Mouse (Mus musculus) neural tube, embryonic 14.5 days (tissue): ENCODE measurements around the gene Hunk. TPM values are rescaled to one million over a fixed set of nuclear protein-coding genes. Genes with fewer than 3 reads are reported as not detected.

Experiments used
- ATAC-seq: fragments of 200-750 bp; cut with Nextera tagmentation; 2 replicates; pipeline ENCODE4 v1.8.0; 2017; ENCODE audit warnings: low read depth, mild to moderate bottlenecking, moderate TSS enrichment, moderate library complexity
- H3K27ac ChIP-seq: fragments of 300-500 bp; sonication (generic); 2 replicates; pipeline ENCODE4 v1.5.1; 2014; ENCODE audit warnings: low read depth, mild to moderate bottlenecking, control low read depth, low read length, moderate library complexity, mixed read lengths
- H3K27me3 ChIP-seq: fragments of 300-500 bp; sonication (generic); 2 replicates; pipeline ENCODE4 v1.6.1; 2014; ENCODE audit warnings: low read length; ENCODE audit not compliant: control insufficient read depth, insufficient read depth
- H3K36me3 ChIP-seq: fragments of 300-500 bp; sonication (generic); 2 replicates; pipeline ENCODE4 v1.6.1; 2014; ENCODE audit warnings: low read length, mixed read lengths; ENCODE audit not compliant: control insufficient read depth, insufficient read depth
- H3K4me1 ChIP-seq: fragments of 300-500 bp; sonication (generic); 2 replicates; pipeline ENCODE4 v1.6.1; 2014; ENCODE audit warnings: low read length; ENCODE audit not compliant: control insufficient read depth, insufficient read depth
- H3K4me2 ChIP-seq: fragments of 300-500 bp; sonication (generic); 2 replicates; pipeline ENCODE4 v1.6.1; 2014; ENCODE audit warnings: mild to moderate bottlenecking, low read depth, low read length, control low read depth
- H3K4me3 ChIP-seq: fragments of 300-500 bp; sonication (generic); 2 replicates; pipeline ENCODE4 v1.5.1; 2014; ENCODE audit warnings: low read depth, low read length, control low read depth, mixed read lengths
- H3K9ac ChIP-seq: fragments of 300-500 bp; sonication (generic); replicated peaks from 2 replicates; pipeline ENCODE4 v1.6.1; 2014; ENCODE audit warnings: low read depth, mild to moderate bottlenecking, control low read depth, low read length, mixed read lengths
- H3K9me3 ChIP-seq: fragments of 300-500 bp; sonication (generic); 2 replicates; pipeline ENCODE4 v1.6.1; 2016; ENCODE audit warnings: low read length; ENCODE audit not compliant: control insufficient read depth
- WGBS: fragments of 180-500 bp; shearing (Covaris S2); extraction: QIAGEN DNeasy Blood & Tissue Kit; methylation state at CpG from one replicate; pipeline ENCODE4 v1.1.7; 2014; 5-methylcytosine and 5-hydroxymethylcytosine counted together
- polyA plus RNA-seq: library from polyadenylated mRNA; unstranded; fragments of >200 nt; fragmentation: Nextera tagmentation; extraction: Ambion mirVana; gene quantifications from 2 replicates; pipeline ENCODE4 v1.2.1, GENCODE M21; 2014

Gene Hunk
- polyA plus RNA-seq, 1 experiment from 2014 or later: 8.0 TPM

DNA sequence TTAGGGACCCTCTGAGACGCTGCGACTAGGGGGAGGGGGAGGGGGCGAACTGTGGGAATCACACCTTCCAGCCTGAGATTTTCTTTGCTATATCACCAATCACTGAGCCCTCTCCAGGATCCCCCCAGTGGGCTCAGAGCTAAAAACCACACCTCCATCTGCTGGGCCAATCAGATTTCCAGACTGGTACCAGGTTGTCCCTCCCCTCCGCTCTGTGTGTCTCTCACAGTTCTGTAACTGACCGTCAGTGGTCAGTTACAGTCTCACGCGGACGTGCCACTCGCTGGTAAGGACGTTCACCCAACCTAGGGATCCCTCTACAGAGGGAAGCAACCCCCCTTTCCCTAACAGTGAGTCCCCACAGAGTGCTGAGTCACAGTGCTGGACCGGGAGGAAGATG is 111.1 kb downstream of the Hunk start:
- 0 out of 2 replicates have a peak, but pooled peaks cover 4% of the 10 kb centered on the region for H3K4me1 ChIP-seq
- no peaks in the 10 kb centered on the region for H3K9me3 ChIP-seq
- H3K36me3 ChIP-seq: 0 out of 2 replicates have a peak, but pooled peaks cover 3% of the 10 kb centered on the region
- no peak overlapping the region for H3K4me3 ChIP-seq
- ATAC-seq: 0 out of 2 replicates have a peak, but pooled peaks have one; percentile 10
- WGBS: 40% methylated on average over 11 of the region's 11 CpGs
- H3K9ac ChIP-seq: no peak overlapping the region
- no peak overlapping the region for H3K27ac ChIP-seq
- no peak overlapping the region for H3K4me2 ChIP-seq
- H3K27me3 ChIP-seq: no peaks in the 10 kb centered on the region

DNA sequence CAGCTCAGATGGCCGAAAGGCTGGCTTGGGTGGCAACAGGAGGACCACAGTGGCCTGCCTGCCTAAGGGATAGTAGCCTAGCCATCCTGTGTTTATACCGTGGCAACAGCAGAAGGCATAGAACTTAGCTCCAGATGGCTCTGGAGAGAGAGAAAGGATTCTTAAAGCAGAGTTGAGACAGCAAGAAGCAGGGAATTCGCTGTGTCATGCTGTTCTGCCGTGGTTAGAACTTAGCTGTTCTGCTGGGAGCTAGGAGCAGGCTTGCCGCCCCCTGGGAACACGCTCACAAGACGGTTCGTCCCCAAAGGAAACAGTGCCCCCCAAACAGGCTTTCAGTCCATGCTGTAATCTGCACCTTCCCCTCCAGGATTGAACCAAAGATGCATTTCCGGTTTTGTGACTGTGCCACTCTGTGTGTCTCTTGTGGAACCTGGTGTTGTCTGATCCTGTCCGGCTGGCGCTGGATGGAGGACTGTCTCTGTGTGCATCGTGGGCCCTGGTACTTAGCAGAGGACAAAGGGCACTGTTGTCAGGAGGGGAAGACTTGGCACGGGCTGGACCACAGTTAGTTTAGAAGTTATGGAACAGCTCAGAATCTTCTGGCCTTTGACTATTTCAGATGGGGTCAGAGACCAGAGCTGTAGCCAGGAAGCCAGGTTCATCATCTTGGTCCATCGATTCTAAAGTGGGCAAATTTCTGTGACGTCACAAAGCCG is 112.1 kb downstream of the Hunk start:
- no peak overlapping the region for H3K4me2 ChIP-seq
- 85% methylated on average over 16 of the region's 16 CpGs for WGBS
- H3K9ac ChIP-seq: no peak overlapping the region
- H3K27me3 ChIP-seq: no peaks in the 10 kb centered on the region
- no peaks in the 10 kb centered on the region for H3K9me3 ChIP-seq
- ATAC-seq: no peak
- H3K4me1 ChIP-seq: no peaks in the 10 kb centered on the region
- 0 out of 2 replicates have a peak, but pooled peaks cover 3% of the 10 kb centered on the region for H3K36me3 ChIP-seq
- H3K27ac ChIP-seq: no peak overlapping the region
- no peak overlapping the region for H3K4me3 ChIP-seq

DNA sequence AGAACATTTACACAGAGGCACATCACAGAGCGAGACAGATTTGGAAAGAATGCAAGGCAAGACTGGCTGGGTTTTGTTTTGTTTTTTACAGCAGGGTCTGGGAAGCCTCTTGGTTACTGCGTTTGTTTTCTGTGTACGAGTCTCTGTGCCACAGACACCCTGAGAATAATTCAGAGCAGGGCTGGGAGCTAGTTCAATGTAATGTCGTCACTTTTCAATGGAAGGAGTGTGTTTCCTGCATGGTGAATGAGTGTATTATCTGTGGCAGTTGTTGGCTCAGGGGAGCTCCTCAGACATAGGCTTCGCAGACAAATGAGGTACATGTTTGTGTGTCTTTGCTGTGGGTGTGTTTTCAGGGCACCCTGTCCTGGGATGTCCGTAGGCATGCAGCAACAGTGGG is 115.0 kb downstream of the Hunk start:
- H3K9ac ChIP-seq: no peak overlapping the region
- H3K27ac ChIP-seq: peak overlapping the region; percentile 25; the same call in 1 of the 2 replicates
- no peaks in the 10 kb centered on the region for H3K36me3 ChIP-seq
- peak; percentile 16; the same call in 1 of the 2 replicates for ATAC-seq
- no peak overlapping the region for H3K4me2 ChIP-seq
- WGBS: 49% methylated on average over 6 of the region's 6 CpGs
- H3K4me3 ChIP-seq: no peak overlapping the region
- H3K9me3 ChIP-seq: no peaks in the 10 kb centered on the region
- no peaks in the 10 kb centered on the region for H3K27me3 ChIP-seq
- H3K4me1 ChIP-seq: no peaks in the 10 kb centered on the region

DNA sequence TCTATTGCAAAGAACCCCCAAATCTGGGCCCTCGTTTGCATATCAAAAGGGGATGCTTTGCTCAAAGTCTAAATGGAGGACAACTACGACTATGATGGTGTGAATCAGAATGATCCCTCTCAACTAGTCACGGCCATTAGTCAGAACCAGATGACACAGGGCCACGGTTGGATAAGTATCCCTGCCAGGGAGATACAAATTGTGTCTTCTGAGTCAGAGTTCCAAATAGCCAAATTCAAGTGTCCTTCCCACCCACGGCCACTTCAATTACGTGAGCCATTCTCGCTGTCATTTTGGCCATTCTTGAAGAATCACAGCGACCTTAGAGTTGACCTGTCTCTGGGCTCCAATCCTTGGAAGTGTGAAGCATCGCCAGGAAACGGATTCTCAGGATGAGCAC is 119.4 kb downstream of the Hunk start:
- WGBS: 68% methylated on average over 10 of the region's 10 CpGs
- Histone ChIP-seq H3K27ac (no peak overlapping the region), H3K36me3 (no peaks in the 10 kb centered on the region), H3K9me3 (no peaks in the 10 kb centered on the region), H3K4me1 (no peaks in the 10 kb centered on the region), H3K9ac (no peak overlapping the region), H3K4me3 (no peak overlapping the region), H3K4me2 (no peak overlapping the region), H3K27me3 (no peaks in the 10 kb centered on the region)
- no peak for ATAC-seq

DNA sequence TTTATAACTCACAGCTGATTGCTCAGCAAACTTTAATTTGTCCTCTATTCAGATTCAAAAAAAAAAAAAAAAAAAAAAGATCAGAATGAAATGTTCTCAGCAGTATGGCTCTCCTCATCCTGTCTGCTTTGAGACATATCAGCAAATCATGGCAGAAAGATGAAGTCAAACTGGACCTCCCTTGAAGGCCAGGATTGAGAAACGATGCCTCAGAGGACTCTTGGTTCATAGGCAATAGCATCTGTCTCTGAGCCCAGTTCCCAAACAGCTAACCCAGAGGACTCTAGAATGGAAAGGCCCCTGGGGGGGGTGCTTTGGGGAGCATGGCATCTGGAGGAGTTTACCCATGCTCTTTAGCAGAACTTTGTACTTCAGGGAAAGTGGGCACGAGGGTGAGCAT is 119.9 kb downstream of the Hunk start:
- Histone ChIP-seq H3K4me2 (no peak overlapping the region), H3K4me3 (no peak overlapping the region), H3K9me3 (no peaks in the 10 kb centered on the region), H3K36me3 (no peaks in the 10 kb centered on the region), H3K9ac (no peak overlapping the region), H3K27ac (no peak overlapping the region), H3K27me3 (no peaks in the 10 kb centered on the region), H3K4me1 (no peaks in the 10 kb centered on the region)
- 96% methylated on average over 2 of the region's 2 CpGs for WGBS
- no peak for ATAC-seq

DNA sequence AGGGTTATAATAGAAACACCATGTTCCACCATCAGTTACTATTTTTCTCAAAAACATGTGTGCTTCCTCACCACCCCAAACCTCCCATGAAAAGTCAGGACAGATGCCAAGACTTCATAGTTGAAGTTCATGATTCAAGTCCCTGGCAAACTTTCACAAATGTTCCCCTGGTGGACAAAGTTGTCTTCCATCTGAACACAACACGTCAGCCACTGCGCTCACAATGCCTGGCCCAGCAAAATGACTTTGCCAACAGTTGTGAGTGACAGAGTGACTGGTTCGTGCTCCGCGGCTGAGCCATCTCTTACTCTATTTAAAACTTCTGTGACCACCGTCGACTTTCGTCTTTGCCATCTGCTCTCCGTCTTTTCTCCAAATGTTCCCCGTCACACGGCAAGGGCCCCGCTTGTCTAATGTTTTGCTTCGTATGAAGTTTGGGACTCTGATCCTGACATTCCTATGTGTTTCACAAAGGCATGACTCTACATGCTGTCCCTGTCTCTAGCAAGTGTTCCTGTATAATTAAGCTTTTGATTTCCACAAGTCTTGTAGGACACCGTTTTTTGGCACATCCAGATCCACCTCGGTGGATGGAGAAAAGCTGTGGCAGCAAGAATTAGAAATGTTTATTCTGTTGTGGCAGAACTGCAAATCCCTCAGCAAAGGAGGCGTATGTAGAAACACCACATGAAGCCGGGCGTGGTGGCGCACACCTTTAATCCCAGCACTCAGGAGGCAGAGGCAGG is 125.9 kb downstream of the Hunk start:
- 94% methylated on average over 19 of the region's 19 CpGs for WGBS

DNA sequence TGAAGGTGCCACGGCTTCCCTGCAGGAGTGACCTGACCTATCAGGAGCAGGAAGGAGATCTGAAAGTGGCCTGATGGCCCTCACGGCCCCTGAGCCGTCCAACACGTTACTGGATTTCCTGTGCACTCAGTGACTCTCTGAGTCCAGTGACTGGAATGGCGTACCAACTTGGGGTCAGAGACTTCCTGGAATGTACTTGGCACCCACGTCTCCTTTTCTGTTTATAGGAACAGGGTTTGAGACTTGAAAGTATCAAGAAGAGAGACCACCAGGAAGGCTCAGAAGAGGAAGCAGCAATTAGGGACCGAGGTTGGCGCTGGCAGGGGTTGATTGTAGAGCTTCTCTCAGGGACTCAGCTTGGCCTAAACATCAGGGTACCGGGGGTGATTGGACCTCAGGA is 131.2 kb downstream of the Hunk start:
- no peak for ATAC-seq
- 78% methylated on average over 9 of the region's 9 CpGs for WGBS

More for the DNA sequence above, 125.9 kb downstream of the Hunk start:
- Histone ChIP-seq H3K4me3 (no peak overlapping the region), H3K27ac (no peak overlapping the region), H3K4me1 (no peaks in the 10 kb centered on the region), H3K27me3 (no peaks in the 10 kb centered on the region), H3K9ac (no peak overlapping the region), H3K9me3 (no peaks in the 10 kb centered on the region), H3K36me3 (no peaks in the 10 kb centered on the region), H3K4me2 (no peak overlapping the region)
- ATAC-seq: no peak

DNA sequence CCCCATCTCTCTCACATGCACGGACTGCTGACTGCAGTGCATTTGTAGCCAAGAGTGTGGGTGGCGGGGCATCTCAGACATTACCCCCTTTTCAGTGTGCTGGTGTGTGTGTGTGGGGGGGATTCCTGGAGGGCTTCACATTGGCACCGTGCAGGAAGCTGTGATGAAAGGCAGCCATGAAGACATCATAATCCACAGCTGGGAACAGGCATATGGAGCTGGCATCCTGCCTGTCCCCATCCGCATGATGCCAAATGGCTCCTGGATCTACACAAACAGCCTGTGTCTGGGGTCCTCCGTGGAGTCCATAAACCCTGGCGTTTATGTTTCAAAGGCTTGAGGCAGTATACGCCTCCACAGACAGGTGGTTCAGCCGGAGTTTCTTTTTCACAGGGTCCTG is 132.4 kb downstream of the Hunk start:
- WGBS: 57% methylated on average over 8 of the region's 8 CpGs
- H3K36me3 ChIP-seq: no peaks in the 10 kb centered on the region
- H3K4me3 ChIP-seq: no peak overlapping the region
- no peak overlapping the region for H3K27ac ChIP-seq
- H3K9ac ChIP-seq: no peak overlapping the region
- no peak overlapping the region for H3K4me2 ChIP-seq
- no peaks in the 10 kb centered on the region for H3K9me3 ChIP-seq
- no peaks in the 10 kb centered on the region for H3K27me3 ChIP-seq
- H3K4me1 ChIP-seq: peaks cover 11% of the 10 kb centered on the region; the same call in 1 of the 2 replicates
- peak; percentile 71; the same call in 1 of the 2 replicates for ATAC-seq

More for the DNA sequence above, 131.2 kb downstream of the Hunk start:
- H3K4me3 ChIP-seq: no peak overlapping the region
- H3K9ac ChIP-seq: no peak overlapping the region
- H3K27ac ChIP-seq: no peak overlapping the region
- peaks cover 11% of the 10 kb centered on the region; the same call in 1 of the 2 replicates for H3K4me1 ChIP-seq
- H3K27me3 ChIP-seq: no peaks in the 10 kb centered on the region
- H3K9me3 ChIP-seq: no peaks in the 10 kb centered on the region
- H3K36me3 ChIP-seq: no peaks in the 10 kb centered on the region
- no peak overlapping the region for H3K4me2 ChIP-seq

DNA sequence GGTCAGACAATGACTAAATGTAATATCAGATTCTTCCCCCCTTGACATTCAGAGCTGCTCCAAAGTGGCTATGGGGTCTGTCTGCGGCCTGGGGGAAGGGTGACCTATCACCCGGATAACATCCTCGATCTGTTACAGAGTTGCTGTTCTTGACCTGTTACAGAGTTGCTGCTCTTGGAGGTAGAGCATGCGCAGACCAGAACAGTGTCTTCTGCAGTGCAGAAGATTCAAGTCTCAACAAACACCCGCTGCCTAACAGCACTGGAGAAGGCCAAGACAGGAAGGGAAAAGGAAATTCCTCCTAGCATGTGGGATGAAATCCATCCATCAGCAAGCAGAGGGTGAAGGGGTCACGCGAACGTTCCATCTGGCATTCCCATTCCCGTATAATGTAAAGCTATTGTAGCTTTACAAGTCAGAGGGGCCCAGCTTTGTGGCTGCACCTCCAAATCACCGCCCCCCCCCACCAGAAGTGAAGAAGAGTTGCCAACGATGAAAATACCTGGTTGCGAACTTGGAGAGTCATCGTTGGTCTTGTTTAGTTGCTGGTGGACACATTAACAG is 133.0 kb downstream of the Hunk start:
- no peak overlapping the region for H3K4me3 ChIP-seq
- peaks cover 11% of the 10 kb centered on the region; the same call in 1 of the 2 replicates for H3K4me1 ChIP-seq
- WGBS: 77% methylated on average over 13 of the region's 13 CpGs
- H3K27me3 ChIP-seq: no peaks in the 10 kb centered on the region
- H3K9me3 ChIP-seq: no peaks in the 10 kb centered on the region
- ATAC-seq: no peak
- no peak overlapping the region for H3K27ac ChIP-seq
- no peak overlapping the region for H3K9ac ChIP-seq
- H3K4me2 ChIP-seq: no peak overlapping the region
- H3K36me3 ChIP-seq: no peaks in the 10 kb centered on the region
